Mouse (Mus musculus) liver, embryonic 12.5 days (tissue): ENCODE results near the gene Dvl2. TPM values are rescaled to one million over a fixed set of nuclear protein-coding genes. Genes with fewer than 3 reads are reported as not detected.
"Not testable (repeated sequence)": the region's sequence is repeated elsewhere in the genome, so short reads cannot be mapped to it uniquely, and the experiment has no call there.

Experiments used
- ATAC-seq: fragments of 200-750 bp; cut with Nextera tagmentation; 2 replicates; pipeline ENCODE4 v1.8.0; 2017; ENCODE audit warnings: moderate number of reproducible peaks, mild to moderate bottlenecking, moderate library complexity
- H3K27ac ChIP-seq: fragments of 300-500 bp; sonication (generic); 2 replicates; pipeline ENCODE4 v1.5.1; 2016; ENCODE audit warnings: mild to moderate bottlenecking
- H3K27me3 ChIP-seq: fragments of 300-500 bp; sonication (generic); replicated peaks from 2 replicates; pipeline ENCODE4 v1.6.1; 2016; ENCODE audit warnings: mild to moderate bottlenecking, moderate library complexity
- H3K36me3 ChIP-seq: fragments of 300-500 bp; sonication (generic); 2 replicates; pipeline ENCODE4 v1.6.1; 2016; ENCODE audit warnings: mild to moderate bottlenecking, moderate library complexity
- H3K4me1 ChIP-seq: fragments of 300-500 bp; sonication (generic); 2 replicates; pipeline ENCODE4 v1.6.1; 2016
- H3K4me2 ChIP-seq: fragments of 300-500 bp; sonication (generic); 2 replicates; pipeline ENCODE4 v1.6.1; 2016; ENCODE audit warnings: mild to moderate bottlenecking, moderate library complexity
- H3K4me3 ChIP-seq: fragments of 300-500 bp; sonication (generic); 2 replicates; pipeline ENCODE4 v1.5.1; 2016; ENCODE audit warnings: mild to moderate bottlenecking, moderate library complexity
- H3K9ac ChIP-seq: fragments of 300-500 bp; sonication (generic); 2 replicates; pipeline ENCODE4 v1.6.1; 2016; ENCODE audit warnings: mild to moderate bottlenecking, moderate library complexity
- H3K9me3 ChIP-seq: fragments of 300-500 bp; sonication (generic); replicated peaks from 2 replicates; pipeline ENCODE4 v1.6.1; 2016; ENCODE audit warnings: mild to moderate bottlenecking, moderate library complexity
- WGBS: fragments of 180-500 bp; shearing (Covaris S2); methylation state at CpG from one replicate; pipeline ENCODE4 v1.1.7; 2016; ENCODE audit not compliant: insufficient replicate concordance; 5-methylcytosine and 5-hydroxymethylcytosine counted together
- polyA plus RNA-seq: library from polyadenylated mRNA; unstranded; fragments of >200 nt; fragmentation: Nextera tagmentation; extraction: Ambion mirVana; gene quantifications from 2 replicates; pipeline ENCODE4 v1.2.1, GENCODE M21; 2016

Dvl2 gene
- 13.4 and 13.7 TPM in 2 replicates for polyA plus RNA-seq

DNA sequence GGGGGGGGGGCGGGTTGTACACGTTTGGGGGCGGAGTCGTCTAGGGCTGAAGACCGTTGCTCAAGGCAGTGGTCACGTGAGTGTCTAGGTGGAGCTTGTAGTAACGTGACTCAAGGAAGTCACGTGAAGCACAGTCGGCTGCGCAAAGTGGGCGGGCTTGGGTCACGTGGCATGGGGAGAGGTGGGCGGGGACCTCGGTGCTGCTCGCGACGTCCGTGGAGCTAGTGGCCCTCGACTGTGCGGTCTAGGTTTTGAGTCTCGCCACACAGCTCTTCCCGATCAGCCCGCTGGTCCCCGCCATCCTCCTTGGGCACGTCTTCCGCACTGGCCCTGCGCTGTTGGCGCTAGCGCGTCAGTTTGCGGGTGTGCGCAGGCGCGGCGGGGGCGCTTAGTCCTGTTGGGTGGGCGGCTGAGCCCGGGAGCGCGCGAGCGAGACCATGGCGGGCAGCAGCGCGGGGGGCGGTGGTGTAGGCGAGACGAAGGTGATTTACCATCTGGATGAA, at the start of gene Dvl2:
Gene Dvl2, plus strand, starts transcription at position 200 of the 503 bp plus-strand sequence.
- ATAC-seq, result peak; percentile 28
- Histone ChIP-seq H3K9me3 (no peaks in the 10 kb centered on the region), H3K4me1 (peaks cover 62% of the 10 kb centered on the region), H3K4me2 (peak within 1 kb of the TSS; percentile 97), H3K36me3 (peaks cover 38% of the 10 kb centered on the region), H3K4me3 (peak within 1 kb of the TSS; percentile 73), H3K27ac (peak within 1 kb of the TSS; percentile 87), H3K9ac (peak within 1 kb of the TSS; percentile 84), H3K27me3 (no peaks in the 10 kb centered on the region)
- WGBS, result under 1% methylated on average over 48 of the region's 48 CpGs

DNA sequence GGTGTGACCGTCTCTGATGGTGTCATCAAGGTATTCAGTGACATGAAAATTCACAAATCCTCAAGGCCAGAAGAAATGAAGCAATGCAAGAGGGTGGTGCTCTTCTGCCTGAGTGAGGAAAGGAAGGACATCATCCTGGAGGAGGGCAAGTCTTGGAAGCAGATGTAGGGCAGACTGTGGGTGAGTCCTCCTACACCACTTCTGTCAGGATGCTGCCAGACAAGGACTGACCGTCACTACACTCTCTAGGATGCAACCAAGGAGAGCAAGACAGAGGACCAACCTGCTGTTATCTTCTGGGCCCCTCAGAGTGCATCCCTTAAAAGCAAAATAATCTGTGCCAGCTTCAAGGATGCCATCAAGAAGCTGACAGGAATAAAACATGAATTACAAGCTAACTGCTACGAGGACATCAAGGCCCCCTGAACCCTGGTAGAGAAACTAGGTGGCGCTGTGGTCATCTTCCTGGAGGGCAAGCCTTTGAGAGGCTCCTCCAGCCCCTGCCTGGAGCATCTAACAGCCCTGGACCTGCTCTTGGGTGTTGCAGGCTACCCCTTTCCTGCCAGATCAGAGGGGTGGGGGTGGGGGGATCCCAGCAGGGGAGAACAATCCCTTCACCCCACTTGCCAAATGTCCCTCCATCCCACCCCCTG, 49.5 kb upstream of the Dvl2 start:
- Histone ChIP-seq H3K9me3 (no peaks in the 10 kb centered on the region), H3K4me3 (no peak overlapping the region), H3K36me3 (0 out of 2 replicates have a peak, but pooled peaks cover 3% of the 10 kb centered on the region), H3K4me1 (peaks cover 43% of the 10 kb centered on the region), H3K27me3 (peaks cover 58% of the 10 kb centered on the region), H3K9ac (no peak overlapping the region), H3K27ac (no peak overlapping the region), H3K4me2 (no peak overlapping the region)
- no peak for ATAC-seq
- 32% methylated on average over 4 of the region's 4 CpGs for WGBS

GRCm38 (mm10) chr11:69952274-69952673, 48.1 kb upstream of the Dvl2 start:
- Histone ChIP-seq H3K9me3 (no peaks in the 10 kb centered on the region), H3K4me1 (peaks cover 30% of the 10 kb centered on the region), H3K36me3 (no peaks in the 10 kb centered on the region), H3K27me3 (peaks cover 62% of the 10 kb centered on the region), H3K9ac (no peak overlapping the region; the same call in 1 of the 2 replicates), H3K4me2 (no peak overlapping the region), H3K27ac (no peak overlapping the region), H3K4me3 (no peak overlapping the region)
- 35% methylated on average over 1 of the region's 1 CpGs for WGBS
- no peak for ATAC-seq

- Histone ChIP-seq H3K9ac (no peak overlapping the region; the same call in 1 of the 2 replicates), H3K4me1 (peaks cover 21% of the 10 kb centered on the region), H3K27ac (no peak overlapping the region), H3K36me3 (no peaks in the 10 kb centered on the region), H3K4me3 (no peak overlapping the region), H3K4me2 (no peak overlapping the region), H3K9me3 (no peaks in the 10 kb centered on the region), H3K27me3 (peaks cover 65% of the 10 kb centered on the region)
- no peak for ATAC-seq
- WGBS, result 37% methylated on average over 11 of the region's 11 CpGs
Measured at GRCm38 (mm10) chr11:69953267-69953915, 47.0 kb upstream of the Dvl2 start.

DNA sequence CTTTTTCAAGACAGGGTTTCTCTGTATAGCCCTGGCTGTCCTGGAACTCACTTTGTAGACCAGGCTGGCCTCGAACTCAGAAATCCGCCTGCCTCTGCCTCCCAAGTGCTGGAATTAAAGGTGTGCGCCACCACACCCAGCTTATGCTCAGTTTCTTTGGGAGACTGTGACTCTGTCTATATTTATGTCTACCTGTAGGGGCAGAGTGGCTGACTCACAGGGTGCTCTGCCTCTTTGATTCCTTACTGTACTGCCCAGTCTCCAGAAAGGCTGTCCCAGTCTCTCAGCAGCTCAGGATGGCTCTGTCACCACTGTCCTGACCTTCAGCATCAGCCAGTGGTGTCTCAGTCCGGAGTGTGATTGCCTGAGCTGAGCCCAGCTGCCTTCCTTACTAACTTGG, 44.8 kb upstream of the Dvl2 start:
- H3K27ac ChIP-seq, H3K9ac ChIP-seq, ATAC-seq, H3K4me3 ChIP-seq, H3K36me3 ChIP-seq, H3K9me3 ChIP-seq, H3K4me2 ChIP-seq: not testable (repeated sequence)
- Histone ChIP-seq H3K27me3 (peaks cover 72% of the 10 kb centered on the region), H3K4me1 (peaks cover 11% of the 10 kb centered on the region)
- 55% methylated on average over 4 of the region's 4 CpGs for WGBS

DNA sequence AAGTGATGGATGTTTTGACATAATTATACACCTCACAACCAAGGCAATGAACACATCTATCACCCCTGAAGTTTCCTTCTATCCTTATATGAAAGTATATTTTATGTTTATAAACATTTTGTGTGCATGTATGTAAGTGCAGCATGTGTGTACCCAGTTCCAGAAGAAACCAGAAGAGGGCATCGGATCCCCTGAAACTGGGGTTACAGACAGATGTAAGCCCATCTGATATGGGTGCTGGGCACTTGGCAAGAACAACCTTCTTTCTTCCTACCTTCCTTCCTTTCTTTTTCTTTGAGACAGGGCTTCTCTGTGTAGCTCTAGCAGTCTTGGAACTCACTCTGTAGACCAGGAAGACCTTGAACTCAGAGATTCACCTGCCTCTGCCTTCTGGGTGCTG, 44.2 kb upstream of the Dvl2 start:
- ATAC-seq, result no peak
- Histone ChIP-seq H3K36me3 (no peaks in the 10 kb centered on the region), H3K27ac (no peak overlapping the region), H3K4me2 (no peak overlapping the region), H3K27me3 (peaks cover 72% of the 10 kb centered on the region), H3K4me1 (peaks cover 11% of the 10 kb centered on the region), H3K9me3 (no peaks in the 10 kb centered on the region), H3K9ac (no peak overlapping the region), H3K4me3 (no peak overlapping the region)
- 77% methylated on average over 1 of the region's 1 CpGs for WGBS

- Histone ChIP-seq H3K36me3 (no peaks in the 10 kb centered on the region), H3K27ac (no peak overlapping the region), H3K9ac (no peak overlapping the region), H3K4me3 (no peak overlapping the region), H3K4me1 (peaks cover 6% of the 10 kb centered on the region), H3K4me2 (no peak overlapping the region), H3K9me3 (no peaks in the 10 kb centered on the region), H3K27me3 (peaks cover 83% of the 10 kb centered on the region)
- 31% methylated on average over 5 of the region's 5 CpGs for WGBS
- no peak for ATAC-seq
Measured at GRCm38 (mm10) chr11:69960616-69961015, 39.8 kb upstream of the Dvl2 start.

- WGBS, result 13% methylated on average over 5 of the region's 5 CpGs
- ATAC-seq, result no peak
- Histone ChIP-seq H3K4me3 (no peak overlapping the region), H3K27ac (no peak overlapping the region), H3K27me3 (peaks cover 89% of the 10 kb centered on the region), H3K9ac (no peak overlapping the region), H3K9me3 (no peaks in the 10 kb centered on the region), H3K4me2 (no peak overlapping the region), H3K36me3 (no peaks in the 10 kb centered on the region), H3K4me1 (peaks cover 18% of the 10 kb centered on the region)
Measured at GRCm38 (mm10) chr11:69961841-69962240, 38.6 kb upstream of the Dvl2 start.

DNA sequence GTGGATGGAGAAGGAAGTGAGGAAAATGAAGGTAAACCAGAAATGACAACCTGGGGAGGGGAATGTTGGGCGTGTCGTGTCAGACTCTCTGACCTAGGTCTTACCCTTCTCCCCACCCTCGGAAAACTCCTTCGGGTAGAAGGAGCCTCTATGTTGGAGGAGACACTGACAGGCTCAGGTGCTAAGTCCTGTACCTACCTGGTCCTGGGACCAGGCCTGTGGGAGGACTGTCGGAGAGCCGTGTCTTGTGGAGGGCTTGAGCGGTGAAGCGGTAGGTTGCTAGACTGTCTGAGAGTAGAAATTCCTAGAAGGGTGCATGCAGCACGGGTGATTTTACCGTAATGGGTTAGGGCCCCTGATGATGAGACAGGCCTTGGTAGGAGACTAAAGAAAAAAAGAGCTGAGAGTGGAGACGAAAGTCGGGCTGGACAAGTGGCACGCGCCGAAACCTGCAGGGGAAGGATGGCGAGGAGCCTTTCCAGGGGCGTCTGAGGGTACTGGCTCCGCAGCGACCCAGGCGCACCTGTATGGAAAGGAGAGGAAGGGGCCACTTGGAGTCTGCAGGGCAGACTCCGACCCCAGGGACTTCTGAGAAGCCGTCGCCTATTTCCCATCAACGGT, 35.6 kb upstream of the Dvl2 start, which contains the start of gene Cldn7:
Gene Cldn7, plus strand, starts transcription at position 130 of the 621 bp plus-strand sequence.
- peak within 1 kb of the TSS; percentile 49 for H3K4me2 ChIP-seq
- peaks cover 25% of the 10 kb centered on the region for H3K4me1 ChIP-seq
- no peak within 1 kb of the TSS for H3K9ac ChIP-seq
- ATAC-seq, result no peak
- no peak within 1 kb of the TSS for H3K27ac ChIP-seq
- peak within 1 kb of the TSS; percentile 50 for H3K4me3 ChIP-seq
- H3K9me3 ChIP-seq, result no peaks in the 10 kb centered on the region
- H3K27me3 ChIP-seq, result peaks cover 88% of the 10 kb centered on the region
- peaks cover 15% of the 10 kb centered on the region for H3K36me3 ChIP-seq
- 11% methylated on average over 24 of the region's 24 CpGs for WGBS

- ATAC-seq, result no peak
- Histone ChIP-seq H3K4me3 (peak overlapping the region; percentile 50), H3K27ac (no peak overlapping the region), H3K9ac (no peak overlapping the region), H3K9me3 (no peaks in the 10 kb centered on the region), H3K27me3 (peaks cover 85% of the 10 kb centered on the region), H3K36me3 (peaks cover 22% of the 10 kb centered on the region), H3K4me1 (peaks cover 25% of the 10 kb centered on the region), H3K4me2 (peak overlapping the region; percentile 74)
- WGBS, result 3% methylated on average over 48 of the region's 49 CpGs
Measured at GRCm38 (mm10) chr11:69965271-69966005, 35.0 kb upstream of the Dvl2 start.

DNA sequence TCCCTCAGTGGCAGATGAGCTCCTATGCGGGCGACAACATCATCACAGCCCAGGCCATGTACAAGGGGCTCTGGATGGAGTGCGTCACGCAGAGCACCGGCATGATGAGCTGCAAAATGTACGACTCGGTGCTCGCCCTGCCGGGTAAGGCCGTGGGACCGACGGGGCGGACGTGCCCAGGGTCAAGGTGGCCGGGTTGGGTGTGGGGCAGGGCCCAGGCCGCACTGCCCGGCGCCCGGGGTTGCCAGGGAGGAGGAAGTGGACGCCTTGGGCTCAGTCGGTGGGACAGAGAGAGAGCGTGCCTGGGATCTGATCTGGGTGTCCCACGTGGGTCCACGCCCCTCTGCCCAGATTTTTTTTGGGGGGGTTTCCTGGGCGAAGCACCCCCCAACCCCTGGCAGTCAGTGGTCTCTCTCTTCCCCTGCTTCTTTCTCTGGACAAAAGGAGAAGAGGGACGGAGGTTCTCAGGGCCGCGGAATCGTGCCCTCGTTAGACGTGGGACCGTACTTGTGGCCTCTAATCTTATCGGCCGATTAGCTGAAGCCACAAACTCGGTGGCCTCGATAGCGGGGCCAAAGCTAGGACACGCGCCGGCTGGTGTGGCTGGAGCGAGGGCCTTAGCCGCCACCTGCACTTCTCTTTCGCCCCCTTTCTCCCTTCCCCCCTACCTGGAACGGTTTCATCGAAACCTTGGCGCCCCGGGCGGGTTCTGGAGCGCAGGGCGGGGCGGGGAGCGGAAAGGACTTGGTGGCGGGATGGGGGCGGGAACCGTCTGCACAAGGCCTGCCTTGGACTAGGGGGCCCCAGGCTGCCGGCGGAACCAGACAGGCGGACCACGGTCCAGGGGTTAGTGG, 34.2 kb upstream of the Dvl2 start:
- Histone ChIP-seq H3K4me1 (peaks cover 25% of the 10 kb centered on the region), H3K36me3 (peaks cover 26% of the 10 kb centered on the region), H3K9me3 (no peaks in the 10 kb centered on the region), H3K4me2 (peak overlapping the region; percentile 74), H3K9ac (peak overlapping the region; percentile 39), H3K4me3 (peak overlapping the region; percentile 50), H3K27ac (no peak overlapping the region), H3K27me3 (peaks cover 77% of the 10 kb centered on the region)
- WGBS, result 1% methylated on average over 58 of the region's 59 CpGs
- ATAC-seq, result peak; percentile 47
